Mouse (Mus musculus) kidney, adult 8-10 months (tissue): Measurements from ENCODE around the gene Dpf3.

Source experiments
- DNase-seq, 2 experiments: peaks; one replicate each; pipeline ENCODE4 v3.0.0; 2022

The Dpf3 gene

GRCm38 (mm10) chr12:83487476-83487991 lies at the start of gene Dpf3:
Dpf3 (minus strand) TSS chr12:83487716.
- DNase-seq: peak; percentile 99 to 100

DNA sequence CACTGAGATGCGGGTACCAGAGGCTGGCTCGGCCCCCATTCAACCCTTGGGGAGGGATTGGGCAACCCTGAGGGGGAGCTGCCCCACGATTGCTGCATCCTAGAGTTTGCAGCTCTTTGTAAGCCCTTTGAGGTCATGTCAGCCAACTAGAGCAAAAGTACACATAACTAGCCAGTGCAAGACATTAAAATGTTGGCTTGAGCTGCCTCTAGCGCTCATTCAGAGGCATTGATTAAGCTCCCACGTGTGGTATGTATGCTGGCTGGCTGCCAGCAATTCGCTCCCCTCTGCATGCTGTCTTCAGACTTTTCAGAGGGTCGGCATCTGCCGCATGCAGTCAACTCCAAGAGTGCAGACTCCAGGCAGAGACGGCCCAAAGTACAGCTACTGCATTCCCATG lies 48.5 kb upstream of the Dpf3 start:
- no peak for DNase-seq

GRCm38 (mm10) chr12:83535428-83535827 lies 47.9 kb upstream of the Dpf3 start:
- DNase-seq: no peak

DNA sequence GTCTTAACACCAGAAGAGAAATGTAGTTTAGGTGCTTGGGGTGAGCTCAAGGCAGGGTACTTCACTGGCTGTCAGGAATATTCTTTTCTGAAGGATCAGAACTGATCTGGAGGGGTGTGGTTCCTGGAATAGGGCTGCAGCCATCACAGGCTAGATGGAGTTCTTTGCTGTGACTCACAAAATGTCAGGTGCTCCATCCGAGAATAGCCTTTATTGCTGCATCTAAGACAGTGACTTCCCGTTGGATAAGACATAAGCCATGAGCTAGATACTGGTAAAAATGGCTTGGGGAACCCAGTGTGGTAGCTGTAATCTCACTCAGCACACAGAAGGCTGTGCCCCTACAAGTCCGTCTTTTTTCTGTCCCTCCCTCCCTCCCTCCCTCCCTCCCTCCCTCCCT lies 46.7 kb upstream of the Dpf3 start:
- no peak for DNase-seq

GRCm38 (mm10) chr12:83532966-83533365 lies 45.5 kb upstream of the Dpf3 start:
- no peak for DNase-seq

DNA sequence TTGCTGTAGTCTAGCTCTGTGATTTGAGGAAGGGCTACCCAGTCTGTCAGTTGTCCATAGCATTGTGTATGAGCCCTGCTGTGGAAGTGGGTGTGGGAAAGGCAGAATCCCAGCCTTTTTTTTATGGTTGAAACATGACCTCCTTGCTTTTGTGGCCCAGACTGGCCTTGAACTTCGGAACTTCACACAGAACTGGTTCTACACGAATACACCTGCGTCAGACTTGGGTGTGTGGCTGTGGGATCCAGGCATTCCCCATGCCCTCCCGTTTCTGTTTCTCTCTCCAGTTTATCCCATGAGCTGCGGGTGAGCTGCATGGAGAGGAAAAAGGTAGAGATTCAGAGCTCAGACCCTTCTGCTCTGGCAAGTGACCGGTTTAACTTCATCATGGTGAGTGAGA lies 44.5 kb upstream of the Dpf3 start:
- DNase-seq: no peak

- DNase-seq: no peak
Measured at GRCm38 (mm10) chr12:83528665-83529064, 41.1 kb upstream of the Dpf3 start.

DNA sequence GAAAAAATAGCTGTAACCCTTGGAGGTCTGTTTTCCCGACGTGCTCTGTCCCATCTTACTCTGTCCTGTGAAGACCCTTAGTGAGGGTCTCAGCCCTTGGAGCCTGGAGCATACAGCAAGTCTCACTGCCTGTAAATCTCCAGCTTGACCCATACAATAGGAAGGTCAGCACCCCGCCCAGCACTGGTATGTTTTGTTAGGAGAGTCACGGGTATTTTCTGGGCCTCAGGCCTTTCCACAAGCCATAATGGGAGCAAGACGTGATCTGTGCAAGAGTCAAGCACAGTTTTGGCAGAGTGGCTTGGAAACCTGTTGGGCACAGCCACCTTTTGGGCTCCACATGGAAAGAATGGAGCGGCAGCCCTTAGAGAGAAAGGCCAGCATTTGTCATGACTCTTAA lies 40.3 kb upstream of the Dpf3 start:
- no peak for DNase-seq

- no peak for DNase-seq
Measured at GRCm38 (mm10) chr12:83525822-83526544, 38.5 kb upstream of the Dpf3 start.

GRCm38 (mm10) chr12:83524329-83524728 lies 36.8 kb upstream of the Dpf3 start:
- DNase-seq: no peak

GRCm38 (mm10) chr12:83523892-83524291 lies 36.4 kb upstream of the Dpf3 start:
- DNase-seq: no peak

GRCm38 (mm10) chr12:83523056-83523455 lies 35.5 kb upstream of the Dpf3 start:
- DNase-seq: no peak

DNA sequence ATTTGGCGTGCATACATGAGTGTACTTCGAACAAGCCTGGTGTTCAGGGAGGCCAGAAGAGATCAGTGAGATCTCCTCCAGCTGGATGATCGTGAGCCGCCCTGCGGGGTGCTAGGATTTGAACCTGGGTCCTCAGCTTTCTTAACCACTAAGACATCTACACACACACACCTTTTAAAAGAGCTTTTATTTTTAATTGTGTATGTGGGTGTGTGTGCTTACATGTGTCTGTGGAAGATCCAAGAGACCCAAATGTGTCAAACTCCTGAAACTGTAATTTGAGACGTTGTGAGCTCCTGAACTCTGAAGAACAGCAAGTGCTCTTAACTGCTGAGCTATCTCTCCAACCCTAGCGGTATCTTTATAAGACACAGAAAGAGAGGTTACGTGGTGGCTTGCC lies 33.6 kb upstream of the Dpf3 start:
- DNase-seq: no peak

GRCm38 (mm10) chr12:83520311-83520890 lies 32.9 kb upstream of the Dpf3 start, which contains the start of gene Dcaf4:
Dcaf4 (plus strand) TSS chr12:83520466.
- peak; percentile 97 to 99 for DNase-seq

GRCm38 (mm10) chr12:83517580-83517979 lies 30.1 kb upstream of the Dpf3 start:
- DNase-seq: no peak

DNA sequence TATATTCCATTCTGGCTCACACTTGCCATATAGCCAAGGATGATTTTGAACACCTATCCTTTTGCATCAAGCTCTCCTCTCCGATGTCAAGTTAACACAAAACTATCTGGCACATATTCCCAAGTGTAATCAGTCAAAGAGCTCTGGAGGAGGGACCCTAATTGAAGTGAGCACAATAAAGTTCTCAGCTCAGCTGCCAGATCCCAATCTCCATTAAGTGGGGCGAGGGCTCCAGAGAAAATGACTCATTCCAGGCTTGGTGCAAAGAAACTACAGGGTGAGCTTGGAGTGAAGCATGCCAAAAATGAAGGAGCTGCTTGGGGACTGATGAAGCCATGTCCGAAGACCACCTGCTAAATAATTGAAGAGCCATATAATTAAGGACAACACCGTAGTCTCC lies 26.7 kb upstream of the Dpf3 start:
- DNase-seq: no peak

DNA sequence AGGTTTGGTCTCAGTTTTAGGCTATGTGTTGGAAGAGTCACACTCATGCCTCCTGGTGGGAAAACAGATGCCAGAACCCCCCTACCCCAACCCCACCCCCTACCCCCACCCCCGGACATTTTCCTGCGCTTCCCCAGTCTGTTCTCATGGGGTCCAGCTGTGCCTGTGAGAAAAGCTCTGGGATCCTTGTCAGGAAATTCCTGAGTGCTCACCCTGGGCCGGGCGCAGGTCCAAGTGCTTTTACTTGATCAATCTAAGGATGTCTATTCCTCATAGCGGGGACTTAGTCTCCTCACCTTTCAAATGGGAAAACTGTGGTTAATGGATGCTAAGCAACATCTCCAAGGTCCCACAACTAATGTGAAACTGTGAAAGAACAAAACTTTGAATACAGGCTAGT lies 25.7 kb upstream of the Dpf3 start:
- DNase-seq: no peak

GRCm38 (mm10) chr12:83512783-83513182 lies 25.3 kb upstream of the Dpf3 start:
- DNase-seq: no peak

DNA sequence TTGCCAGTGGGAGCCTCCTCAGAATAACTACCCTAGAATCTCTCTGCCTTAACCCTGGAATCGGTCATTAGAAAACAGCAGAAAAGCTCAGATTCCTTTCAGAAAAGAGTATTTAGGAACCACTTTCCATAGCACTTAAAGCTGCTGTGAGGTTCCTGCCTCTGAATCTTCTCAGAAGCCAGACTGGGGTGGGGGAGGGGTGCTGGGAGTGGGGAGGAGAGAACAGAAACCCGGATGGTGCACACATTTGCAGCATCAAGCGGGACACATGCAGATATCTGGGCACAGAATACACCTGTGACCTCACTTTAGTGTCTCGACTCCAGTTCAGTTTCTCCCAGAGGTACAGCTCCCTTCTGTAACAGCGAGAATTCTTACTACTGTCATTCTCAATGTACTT lies 23.1 kb upstream of the Dpf3 start:
- DNase-seq: no peak

GRCm38 (mm10) chr12:83506543-83506942 lies 19.0 kb upstream of the Dpf3 start:
- no peak for DNase-seq

- peak; percentile 47 to 62 for DNase-seq
Measured at GRCm38 (mm10) chr12:83502190-83502589, 14.7 kb upstream of the Dpf3 start.

DNA sequence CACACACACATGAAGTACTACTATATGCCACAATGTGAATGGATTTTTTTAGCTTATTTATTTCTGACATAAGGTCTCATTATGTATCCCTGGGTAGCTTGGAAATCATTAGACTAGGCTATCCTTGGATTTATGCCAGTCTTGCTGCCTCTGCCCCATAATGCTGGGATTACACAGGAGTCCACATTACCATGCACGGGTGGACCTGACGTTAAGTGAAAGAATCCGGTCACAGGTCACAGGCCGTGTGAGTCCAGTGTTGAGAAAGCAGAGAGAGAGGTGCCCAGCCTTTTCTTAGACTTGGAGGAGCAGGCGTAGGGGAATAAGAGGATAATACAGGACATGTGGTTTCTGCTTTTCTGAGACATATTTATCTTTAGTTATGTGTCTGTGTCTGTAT lies 11.7 kb upstream of the Dpf3 start:
- peak in 1 of 2 experiments; percentile 48 for DNase-seq

DNA sequence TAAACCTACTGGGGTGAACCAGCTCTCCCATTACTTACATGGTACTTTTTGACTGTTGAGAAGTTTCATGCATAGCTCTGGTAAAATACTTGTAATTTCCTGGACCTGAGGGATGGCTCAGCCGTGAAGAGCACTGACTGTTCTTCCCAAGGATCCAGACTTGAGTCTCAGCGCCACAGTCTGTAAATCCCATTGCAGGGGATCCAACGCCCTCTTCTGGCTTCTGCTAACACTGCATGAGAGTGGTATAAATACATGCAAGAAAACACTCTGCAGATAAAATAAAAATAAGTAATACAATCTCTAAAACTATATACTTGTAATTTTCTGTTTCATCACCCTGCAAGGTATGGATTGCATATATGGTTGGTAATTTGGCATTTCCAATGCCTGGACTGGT lies 10.4 kb upstream of the Dpf3 start:
- DNase-seq: no peak

GRCm38 (mm10) chr12:83496736-83497135 lies 9.2 kb upstream of the Dpf3 start:
- DNase-seq: no peak

- DNase-seq: no peak
Measured at GRCm38 (mm10) chr12:83496336-83496735, 8.8 kb upstream of the Dpf3 start.
